Mouse (Mus musculus) olfactory bulb, adult 2 months (tissue): ENCODE results near the gene Pi4ka.

Experiments used
- CTCF ChIP-seq: fragments of 200-500 bp; IDR thresholded peaks from 2 replicates; pipeline ENCODE4 v1.5.1; 2012; ENCODE audit warnings: low read depth, mild to moderate bottlenecking, low read length, moderate library complexity; ENCODE audit not compliant: insufficient read depth
- POLR2A ChIP-seq: fragments of 200-500 bp; IDR thresholded peaks from 2 replicates; pipeline ENCODE4 v1.6.1; 2012; ENCODE audit warnings: mild to moderate bottlenecking, low read depth, low read length, moderate library complexity; ENCODE audit not compliant: insufficient read depth

GRCm38 (mm10) chr16:17321481-17321880 lies 84.6 kb downstream of the Pi4ka start:
- TF ChIP-seq POLR2A (no peak), CTCF (no peak)
